Mouse (Mus musculus): ENCODE results near the gene H2-M10.6.

DNA sequence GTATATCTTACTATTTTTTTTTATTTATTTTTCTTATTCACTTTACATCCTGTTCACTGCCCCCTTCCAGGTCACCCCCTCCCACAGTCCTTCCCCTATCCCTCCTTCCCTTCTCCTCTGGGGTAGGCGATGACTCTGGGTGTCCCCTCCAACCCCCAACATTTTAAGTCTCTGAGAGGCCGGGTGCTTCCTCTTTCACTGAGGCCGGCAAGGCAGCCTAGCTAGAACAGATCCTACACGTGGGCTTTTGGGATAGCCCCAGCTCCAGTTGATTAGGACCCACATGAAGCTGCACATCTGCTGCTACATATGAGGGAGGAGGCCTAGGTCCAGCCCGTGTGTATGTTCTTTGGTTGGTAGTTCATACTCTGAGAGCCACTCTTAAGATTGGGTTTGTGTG is 27.0 kb downstream of the H2-M10.6 start:
- no peak for TF ChIP-seq CTCF (IDR thresholded peaks at IDR 0.05 in 2 of 3, conservative IDR thresholded peaks at IDR 0.05 in 1 of 3; ENCODE audit: control insufficient read depth in 1 of 3, insufficient read depth in 1 of 3, low read depth in 2 of 3, low read length in 3 of 3, poor library complexity in 1 of 3, severe bottlenecking in 1 of 3)
- TF ChIP-seq MEF2A (IDR thresholded peaks at IDR 0.05; ENCODE audit: extremely low read depth, insufficient replicate concordance, low read depth, low read length, poor library complexity, severe bottlenecking) = no peak

Data from MEL (cell line).